Comparison of ENCODE assay signal across 14 mouse cellular contexts in genomic region chr3:108467760-108468159, GRCm38 (mm10). TPM values are rescaled to one million over a fixed set of nuclear protein-coding genes. Genes with fewer than 3 reads are reported as not detected.
DNase-seq lines count a peak whose midpoint lies in the region; ATAC-seq lines count a peak whose summit lies in the region.
"Had no signal": no experiment of that assay in that cellular context is flagged by ENCODE, and none has a peak within 500 bp of the region (broad histone marks: within the 10 kb centered on the region; RNA-seq: fewer than 3 reads in every experiment).

No protein-coding gene starts in this region.

- H3K4me1 ChIP-seq in intestine, embryonic 16.5 days (ENCODE audit: control insufficient read depth, insufficient read depth, low read length), result no peaks in the 10 kb centered on the region
- H3K4me1 ChIP-seq in intestine, embryonic 15.5 days (replicated peaks), result no peaks in the 10 kb centered on the region
- no peaks in the 10 kb centered on the region for H3K4me1 ChIP-seq in limb, embryonic 13.5 days
- H3K4me1 ChIP-seq: heart, embryonic 15.5 days; liver, embryonic 15.5 days had no signal

- WGBS in intestine, embryonic 16.5 days, result 47% methylated on average over 8 of the region's 8 CpGs
- WGBS in intestine, embryonic 15.5 days, result 49% methylated on average over 8 of the region's 8 CpGs
- WGBS in limb, embryonic 13.5 days, result 55% methylated on average over 8 of the region's 8 CpGs

- intact Hi-C loops in left cerebral cortex, postnatal 36 days (cut with DNase I), result no loop called here

- no peak overlapping the region for H3K9ac ChIP-seq in intestine, embryonic 16.5 days (ENCODE audit: low read depth, low read length)
- no peak overlapping the region for H3K9ac ChIP-seq in intestine, embryonic 15.5 days
- H3K9ac ChIP-seq in limb, embryonic 13.5 days, result no peak overlapping the region
- H3K9ac ChIP-seq: heart, embryonic 15.5 days; liver, embryonic 15.5 days had no signal

- ATAC-seq in intestine, embryonic 16.5 days, result 0 out of 2 replicates have a peak, but pooled peaks have one; percentile 8
- no peak for ATAC-seq in intestine, embryonic 15.5 days
- 0 out of 2 replicates have a peak, but pooled peaks have one; percentile 11 for ATAC-seq in limb, embryonic 13.5 days (ENCODE audit: low FRiP score, low read depth)
- no peak for ATAC-seq in monocyte, adult 5-6 weeks (replicated peaks; ENCODE audit: insufficient number of reproducible peaks, low FRiP score, low TSS enrichment, poor library complexity, severe bottlenecking)

- H3K4me3 ChIP-seq in intestine, embryonic 16.5 days (ENCODE audit: low read length), result no peak overlapping the region
- no peak overlapping the region for H3K4me3 ChIP-seq in intestine, embryonic 15.5 days (replicated peaks)
- no peak overlapping the region for H3K4me3 ChIP-seq in limb, embryonic 13.5 days
- H3K4me3 ChIP-seq: heart, embryonic 15.5 days; liver, embryonic 15.5 days had no signal

- DNase-seq in 3134 (ENCODE audit: extremely low read depth, insufficient read length, low spot score) (peak; percentile 30), R1 (ENCODE audit: low read depth, low spot score) (peak; percentile 39)
- no peak for DNase-seq in left cerebral cortex, postnatal 36 days (ENCODE audit: low spot score in 2 of 2)
- no peak for DNase-seq in heart, adult 8-10 months (ENCODE audit: low spot score)
- DNase-seq: gastrocnemius, postnatal 14 days; kidney, adult 2 months; spleen, adult 18-20 months; thymus, adult 18-20 months had no signal

- no peak overlapping the region for H3K27ac ChIP-seq in intestine, embryonic 16.5 days (ENCODE audit: low read length)
- no peak overlapping the region for H3K27ac ChIP-seq in intestine, embryonic 15.5 days
- H3K27ac ChIP-seq in limb, embryonic 13.5 days, result no peak overlapping the region
- H3K27ac ChIP-seq: heart, embryonic 15.5 days; liver, embryonic 15.5 days had no signal

- H3K9me3 ChIP-seq in intestine, embryonic 16.5 days (ENCODE audit: control insufficient read depth, low read length), result no peaks in the 10 kb centered on the region
- no peaks in the 10 kb centered on the region for H3K9me3 ChIP-seq in intestine, embryonic 15.5 days
- H3K9me3 ChIP-seq in limb, embryonic 13.5 days, result no peaks in the 10 kb centered on the region
- H3K9me3 ChIP-seq: heart, embryonic 15.5 days; liver, embryonic 15.5 days had no signal

- H3K36me3 ChIP-seq in intestine, embryonic 16.5 days (ENCODE audit: control insufficient read depth, insufficient read depth, low read length), result no peaks in the 10 kb centered on the region
- no peaks in the 10 kb centered on the region for H3K36me3 ChIP-seq in intestine, embryonic 15.5 days
- H3K36me3 ChIP-seq in limb, embryonic 13.5 days, result no peaks in the 10 kb centered on the region
- H3K36me3 ChIP-seq: heart, embryonic 15.5 days; liver, embryonic 15.5 days had no signal

- no peaks in the 10 kb centered on the region for H3K27me3 ChIP-seq in intestine, embryonic 16.5 days (replicated peaks; ENCODE audit: control insufficient read depth, insufficient read depth, low read length)
- H3K27me3 ChIP-seq in intestine, embryonic 15.5 days (replicated peaks), result no peaks in the 10 kb centered on the region
- no peaks in the 10 kb centered on the region for H3K27me3 ChIP-seq in limb, embryonic 13.5 days
- H3K27me3 ChIP-seq: heart, embryonic 15.5 days; liver, embryonic 15.5 days had no signal

- no peak overlapping the region for H3K4me2 ChIP-seq in intestine, embryonic 16.5 days (ENCODE audit: low read depth, low read length)
- H3K4me2 ChIP-seq in intestine, embryonic 15.5 days (replicated peaks), result no peak overlapping the region
- no peak overlapping the region for H3K4me2 ChIP-seq in limb, embryonic 13.5 days (replicated peaks)
- H3K4me2 ChIP-seq: heart, embryonic 15.5 days; liver, embryonic 15.5 days had no signal

RNA-seq across cellular contexts. Expression of gene Sars, which starts 22.8 kb away (rescaled TPM):
- polyA plus RNA-seq in intestine, embryonic 16.5 days (2015; fragmentation: Nextera tagmentation; extraction: Ambion mirVana), result 166 and 168 TPM in 2 replicates
- polyA plus RNA-seq in intestine, embryonic 15.5 days (2015; fragmentation: Nextera tagmentation; extraction: Ambion mirVana), result 145 and 150 TPM in 2 replicates
- 114 and 122 TPM in 2 replicates for polyA plus RNA-seq in limb, embryonic 13.5 days (2015; fragmentation: Nextera tagmentation; extraction: Ambion mirVana)
- 120 to 326 TPM (median 130 TPM) in 3 replicates for total RNA-seq in monocyte, adult 5-6 weeks (2017)
- total RNA-seq in left cerebral cortex, postnatal 36 days (2021), result 100 to 1,000 TPM; 202 to 231 TPM
- total RNA-seq in heart, adult 8-10 months (2022), result 10 to 100 TPM; 76.6 to 83.9 (median 80.0) TPM

RNA-seq across cellular contexts. Expression of gene Celsr2, which starts 52.4 kb away (rescaled TPM):
- polyA plus RNA-seq in intestine, embryonic 16.5 days (2015; fragmentation: Nextera tagmentation; extraction: Ambion mirVana), result 2.6 and 3.0 TPM in 2 replicates
- 3.2 and 6.1 TPM in 2 replicates for polyA plus RNA-seq in intestine, embryonic 15.5 days (2015; fragmentation: Nextera tagmentation; extraction: Ambion mirVana)
- 5.5 and 7.3 TPM in 2 replicates for polyA plus RNA-seq in limb, embryonic 13.5 days (2015; fragmentation: Nextera tagmentation; extraction: Ambion mirVana)
- 0.11 to 1.8 TPM (median 0.19 TPM) in 3 replicates for total RNA-seq in monocyte, adult 5-6 weeks (2017)
- total RNA-seq in left cerebral cortex, postnatal 36 days (2021), result 100 to 1,000 TPM; 168 to 174 TPM
- 10 to 100 TPM in 2 of 4 experiments, 1 to 10 TPM in 2; 7.4 to 10.9 (median 9.0) TPM for total RNA-seq in heart, adult 8-10 months (2022)

Comparison
In these comparisons a context has a peak if more than half of its experiments do, and no peak if none do; other contexts are left out.
1. ATAC-seq: peak in intestine, embryonic 16.5 days (single experiment) and limb, embryonic 13.5 days (single experiment); none in intestine, embryonic 15.5 days (single experiment) and monocyte, adult 5-6 weeks (single experiment).
2. DNase-seq: peak in 3134 (single experiment) and R1 (single experiment); none in left cerebral cortex, postnatal 36 days (0 of 2) and heart, adult 8-10 months (single experiment).
3. RNA of gene Celsr2, which starts 52.4 kb away (total RNA-seq): 168 to 174 TPM in left cerebral cortex, postnatal 36 days; 7.4 to 10.9 TPM in heart, adult 8-10 months and 0.11 to 1.8 TPM in monocyte, adult 5-6 weeks; every median in the first group is over 10 times any median in the second.